ENCODE assay signal across 25 mouse cellular contexts in the genomic region with DNA sequence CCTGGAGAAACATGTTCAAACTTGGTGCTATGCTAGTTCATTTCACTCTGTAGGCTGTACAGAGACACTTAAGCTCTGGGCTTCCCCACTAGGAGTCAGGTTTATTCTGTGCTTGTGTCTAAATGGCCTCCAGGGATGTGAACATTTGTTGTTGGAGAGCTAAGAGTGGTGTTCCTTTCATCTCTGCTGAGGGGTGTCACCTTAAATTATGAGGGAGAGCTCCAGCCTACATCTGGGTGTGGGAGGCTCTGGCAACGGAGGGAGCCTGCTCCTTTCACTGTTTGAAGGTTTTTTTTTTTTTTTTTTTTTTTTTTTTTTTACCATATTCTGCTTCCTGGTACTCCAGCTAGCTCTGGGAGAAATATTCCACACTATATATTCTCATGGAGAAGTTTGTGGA.
DNase-seq lines count a peak whose midpoint lies in the region; ATAC-seq lines count a peak whose summit lies in the region.
"Had no signal": no experiment of that assay in that cellular context is flagged by ENCODE, and none has a peak within 500 bp of the region (broad histone marks: within the 10 kb centered on the region; RNA-seq: fewer than 3 reads in every experiment).

No protein-coding gene starts in this region.

- peak; percentile 10 for DNase-seq in embryonic facial prominence, embryonic 11.5 days (ENCODE audit: low spot score)
- no peak for DNase-seq in embryonic facial prominence, embryonic 10.5 days (ENCODE audit: low spot score)
- peak; percentile 13 for DNase-seq in heart, embryonic 10.5 days (ENCODE audit: low spot score)
- DNase-seq in heart, adult 18-20 months: no peak
- no peak for DNase-seq in kidney, postnatal 14 days
- DNase-seq in layer of hippocampus, adult 9-11 months: peak; percentile 33
- no peak for DNase-seq in layer of hippocampus, postnatal 36 days
- DNase-seq: adrenal gland, adult 8-10 months; adrenal gland, postnatal 25 days; cerebellum, adult 11 months; cerebellum, adult 2 months; cerebellum, adult 9-11 months; cerebellum, postnatal 25 days; forebrain, postnatal 0 days; gastrocnemius, postnatal 10 days; gastrocnemius, postnatal 36 days; heart, postnatal 14 days had no signal

- no peak overlapping the region for H3K9ac ChIP-seq in embryonic facial prominence, embryonic 11.5 days (replicated peaks; ENCODE audit: low read length)
- no peak overlapping the region for H3K9ac ChIP-seq in kidney, embryonic 16.5 days (replicated peaks; ENCODE audit: low read length)
- H3K9ac ChIP-seq: embryonic facial prominence, embryonic 15.5 days; forebrain, postnatal 0 days; heart, embryonic 13.5 days; hindbrain, embryonic 13.5 days; intestine, embryonic 15.5 days had no signal

- H3K36me3 ChIP-seq in embryonic facial prominence, embryonic 11.5 days (replicated peaks; ENCODE audit: control insufficient read depth, insufficient read depth, low read depth, low read length): no peaks in the 10 kb centered on the region
- no peaks in the 10 kb centered on the region for H3K36me3 ChIP-seq in embryonic facial prominence, embryonic 10.5 days (replicated peaks)
- no peaks in the 10 kb centered on the region for H3K36me3 ChIP-seq in heart, embryonic 10.5 days
- H3K36me3 ChIP-seq in kidney, embryonic 16.5 days (ENCODE audit: insufficient read depth, low read length): no peaks in the 10 kb centered on the region
- H3K36me3 ChIP-seq: embryonic facial prominence, embryonic 15.5 days; heart, embryonic 13.5 days; hindbrain, embryonic 13.5 days; intestine, embryonic 15.5 days had no signal

- 31% methylated on average over 1 of the region's 1 CpGs for WGBS in embryonic facial prominence, embryonic 11.5 days
- WGBS in embryonic facial prominence, embryonic 10.5 days: 43% methylated on average over 1 of the region's 1 CpGs
- 56% methylated on average over 1 of the region's 1 CpGs for WGBS in heart, embryonic 10.5 days
- 0% methylated on average over 1 of the region's 1 CpGs for WGBS in kidney, embryonic 16.5 days

- no peaks in the 10 kb centered on the region for H3K27me3 ChIP-seq in embryonic facial prominence, embryonic 11.5 days (ENCODE audit: control insufficient read depth, insufficient read depth, low read length)
- H3K27me3 ChIP-seq in embryonic facial prominence, embryonic 10.5 days (replicated peaks; ENCODE audit: low read depth, poor library complexity, severe bottlenecking): no peaks in the 10 kb centered on the region
- no peaks in the 10 kb centered on the region for H3K27me3 ChIP-seq in heart, embryonic 10.5 days (ENCODE audit: insufficient read depth, poor library complexity, severe bottlenecking)
- H3K27me3 ChIP-seq in kidney, embryonic 16.5 days (ENCODE audit: insufficient read depth, low read length): no peaks in the 10 kb centered on the region
- H3K27me3 ChIP-seq: embryonic facial prominence, embryonic 15.5 days; heart, embryonic 13.5 days; hindbrain, embryonic 13.5 days; intestine, embryonic 15.5 days had no signal

- no peak for ATAC-seq in embryonic facial prominence, embryonic 11.5 days (replicated peaks; ENCODE audit: insufficient number of reproducible peaks, low FRiP score, low TSS enrichment, low read depth)
- ATAC-seq in kidney, embryonic 16.5 days (ENCODE audit: low FRiP score, low TSS enrichment): 0 out of 2 replicates have a peak, but pooled peaks have one; percentile 39
- ATAC-seq: activated CD4-positive, CD25-positive, alpha-beta regulatory T cell, adult 4 months; forebrain, embryonic 14.5 days; forebrain, postnatal 0 days; hindbrain, embryonic 16.5 days; intestine, embryonic 15.5 days had no signal

- H3K27ac ChIP-seq in embryonic facial prominence, embryonic 11.5 days (replicated peaks; ENCODE audit: low read depth, low read length): no peak overlapping the region
- H3K27ac ChIP-seq in embryonic facial prominence, embryonic 10.5 days (replicated peaks): no peak overlapping the region
- H3K27ac ChIP-seq in heart, embryonic 10.5 days: no peak overlapping the region
- no peak overlapping the region for H3K27ac ChIP-seq in kidney, embryonic 16.5 days (ENCODE audit: low read length)
- H3K27ac ChIP-seq: embryonic facial prominence, embryonic 15.5 days; heart, embryonic 13.5 days; hindbrain, embryonic 13.5 days; intestine, embryonic 15.5 days had no signal

- no peak overlapping the region for H3K4me2 ChIP-seq in embryonic facial prominence, embryonic 11.5 days (ENCODE audit: low read depth, low read length)
- no peak overlapping the region for H3K4me2 ChIP-seq in kidney, embryonic 16.5 days (replicated peaks; ENCODE audit: low read depth, low read length)
- H3K4me2 ChIP-seq: embryonic facial prominence, embryonic 15.5 days; heart, embryonic 13.5 days; hindbrain, embryonic 13.5 days; intestine, embryonic 15.5 days had no signal

- H3K4me1 ChIP-seq in embryonic facial prominence, embryonic 11.5 days (ENCODE audit: control insufficient read depth, insufficient read depth, low read length): no peaks in the 10 kb centered on the region
- H3K4me1 ChIP-seq in embryonic facial prominence, embryonic 10.5 days: peaks cover 31% of the 10 kb centered on the region
- H3K4me1 ChIP-seq in heart, embryonic 10.5 days: peaks cover 8% of the 10 kb centered on the region
- no peaks in the 10 kb centered on the region; the same call in 1 of the 2 replicates for H3K4me1 ChIP-seq in kidney, embryonic 16.5 days (ENCODE audit: insufficient read depth, low read length)
- H3K4me1 ChIP-seq: intestine, embryonic 15.5 days had no signal

- H3K4me3 ChIP-seq in embryonic facial prominence, embryonic 11.5 days (ENCODE audit: low read depth, low read length): no peak overlapping the region
- no peak overlapping the region for H3K4me3 ChIP-seq in embryonic facial prominence, embryonic 10.5 days
- no peak overlapping the region for H3K4me3 ChIP-seq in heart, embryonic 10.5 days
- no peak overlapping the region for H3K4me3 ChIP-seq in kidney, embryonic 16.5 days (ENCODE audit: low read length)
- H3K4me3 ChIP-seq: embryonic facial prominence, embryonic 15.5 days; heart, embryonic 13.5 days; hindbrain, embryonic 13.5 days; intestine, embryonic 15.5 days had no signal

- no peaks in the 10 kb centered on the region for H3K9me3 ChIP-seq in embryonic facial prominence, embryonic 11.5 days (replicated peaks; ENCODE audit: control insufficient read depth, low read length)
- no peaks in the 10 kb centered on the region for H3K9me3 ChIP-seq in embryonic facial prominence, embryonic 10.5 days
- H3K9me3 ChIP-seq in heart, embryonic 10.5 days: no peaks in the 10 kb centered on the region
- H3K9me3 ChIP-seq in kidney, embryonic 16.5 days (ENCODE audit: low read length): no peaks in the 10 kb centered on the region
- H3K9me3 ChIP-seq: embryonic facial prominence, embryonic 15.5 days; heart, embryonic 13.5 days; hindbrain, embryonic 13.5 days; intestine, embryonic 15.5 days had no signal

Comparison
In these comparisons a context has a peak if more than half of its experiments do, and no peak if none do; other contexts are left out.
1. DNase-seq: peak in embryonic facial prominence, embryonic 11.5 days (single experiment), heart, embryonic 10.5 days (single experiment) and layer of hippocampus, adult 9-11 months (single experiment); none in embryonic facial prominence, embryonic 10.5 days (single experiment), heart, adult 18-20 months (0 of 2), kidney, postnatal 14 days (single experiment) and layer of hippocampus, postnatal 36 days (0 of 2).